In the genomic region with DNA sequence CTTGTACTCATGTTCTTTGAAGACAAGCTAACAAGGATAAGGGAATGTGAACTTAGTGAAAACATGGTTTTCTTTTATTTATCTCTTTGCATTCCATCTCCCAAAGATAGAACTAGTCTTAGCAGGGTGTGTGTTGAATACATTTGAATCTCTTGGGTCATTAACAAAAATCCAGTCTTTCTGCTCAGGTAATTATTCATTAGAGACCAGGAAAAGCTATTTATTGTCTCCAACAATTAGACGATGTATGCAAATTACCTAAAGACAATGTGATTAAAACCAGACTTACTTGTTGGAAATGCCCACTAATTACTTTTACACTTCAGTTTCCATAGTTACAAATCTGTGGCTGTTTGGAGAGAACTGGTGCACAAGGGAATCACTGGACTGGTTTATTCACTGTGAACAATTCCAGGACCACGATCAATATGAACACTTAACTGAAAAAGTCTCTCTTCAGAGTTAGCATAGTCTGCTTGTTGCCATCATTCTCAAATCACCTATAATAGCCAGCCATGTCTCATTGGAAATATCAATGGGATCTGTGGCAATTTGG, we compare ENCODE assay signal across 13 mouse cellular contexts.
"Had no signal": no experiment of that assay in that cellular context is flagged by ENCODE, and none has a peak within 500 bp of the region (broad histone marks: within the 10 kb centered on the region; RNA-seq: fewer than 3 reads in every experiment).

No protein-coding gene starts in this region.

- H3K9me3 ChIP-seq: liver, embryonic 13.5 days; midbrain, embryonic 12.5 days; neural tube, embryonic 12.5 days; neural tube, embryonic 15.5 days had no signal

- H3K4me3 ChIP-seq: liver, embryonic 13.5 days; midbrain, embryonic 12.5 days; neural tube, embryonic 12.5 days; neural tube, embryonic 15.5 days had no signal

- H3K4me2 ChIP-seq: liver, embryonic 13.5 days; midbrain, embryonic 12.5 days; neural tube, embryonic 12.5 days; neural tube, embryonic 15.5 days had no signal

- H3K9ac ChIP-seq: liver, embryonic 13.5 days; midbrain, embryonic 12.5 days; neural tube, embryonic 12.5 days; neural tube, embryonic 15.5 days had no signal

- DNase-seq: kidney, adult 18-20 months; kidney, adult 9 months; kidney, postnatal 14 days; kidney, postnatal 4 days; liver, embryonic 13.5 days; lung, adult 2 months; lung, postnatal 14 days; lung, postnatal 4 days; thymus, adult 18-20 months; thymus, postnatal 4 days had no signal

- H3K27me3 ChIP-seq: liver, embryonic 13.5 days; midbrain, embryonic 12.5 days; neural tube, embryonic 12.5 days; neural tube, embryonic 15.5 days had no signal

- H3K27ac ChIP-seq: liver, embryonic 13.5 days; midbrain, embryonic 12.5 days; neural tube, embryonic 12.5 days; neural tube, embryonic 15.5 days had no signal

- H3K36me3 ChIP-seq: liver, embryonic 13.5 days; midbrain, embryonic 12.5 days; neural tube, embryonic 12.5 days; neural tube, embryonic 15.5 days had no signal

- H3K4me1 ChIP-seq: liver, embryonic 13.5 days; midbrain, embryonic 12.5 days; neural tube, embryonic 12.5 days; neural tube, embryonic 15.5 days had no signal
